Mouse (Mus musculus) lung, postnatal 0 days (tissue): ENCODE data around the gene Cfi.

Experiments used
- CTCF ChIP-seq: IDR thresholded peaks from 2 replicates; pipeline ENCODE4 v1.5.1; 2016; ENCODE audit warnings: antibody characterized with exemption, mild to moderate bottlenecking
- EP300 ChIP-seq: IDR thresholded peaks from 2 replicates; pipeline ENCODE4 v1.6.1; 2016; ENCODE audit warnings: antibody characterized with exemption, mild to moderate bottlenecking, control low read depth

GRCm38 (mm10) chr3:129903369-129903768 is 67.7 kb downstream of the Cfi start:
- no peak for TF ChIP-seq EP300
- TF ChIP-seq CTCF, result no peak
